Mouse (Mus musculus) hindbrain, embryonic 12.5 days (tissue): Measurements from ENCODE around the gene Ampd3. TPM values are rescaled to one million over a fixed set of nuclear protein-coding genes. Genes with fewer than 3 reads are reported as not detected.

ENCODE experiments used
- ATAC-seq: fragments of 200-750 bp; cut with Nextera tagmentation; 2 replicates; pipeline ENCODE4 v1.8.0; 2017; ENCODE audit warnings: moderate TSS enrichment; ENCODE audit not compliant: low FRiP score
- H3K27ac ChIP-seq: fragments of 300-500 bp; sonication (generic); 2 replicates; pipeline ENCODE4 v1.5.1; 2016; ENCODE audit warnings: mild to moderate bottlenecking
- H3K27me3 ChIP-seq: fragments of 300-500 bp; sonication (generic); 2 replicates; pipeline ENCODE4 v1.6.1; 2016; ENCODE audit warnings: mild to moderate bottlenecking
- H3K36me3 ChIP-seq: fragments of 300-500 bp; sonication (generic); 2 replicates; pipeline ENCODE4 v1.6.1; 2016; ENCODE audit warnings: mild to moderate bottlenecking
- H3K4me1 ChIP-seq: fragments of 300-500 bp; sonication (generic); 2 replicates; pipeline ENCODE4 v1.6.1; 2016
- H3K4me2 ChIP-seq: fragments of 300-500 bp; sonication (generic); replicated peaks from 2 replicates; pipeline ENCODE4 v1.6.1; 2016; ENCODE audit warnings: mild to moderate bottlenecking
- H3K4me3 ChIP-seq: fragments of 300-500 bp; sonication (generic); 2 replicates; pipeline ENCODE4 v1.5.1; 2016; ENCODE audit warnings: mild to moderate bottlenecking
- H3K9ac ChIP-seq: fragments of 300-500 bp; sonication (generic); 2 replicates; pipeline ENCODE4 v1.6.1; 2016; ENCODE audit warnings: mild to moderate bottlenecking, moderate library complexity
- H3K9me3 ChIP-seq: fragments of 300-500 bp; sonication (generic); replicated peaks from 2 replicates; pipeline ENCODE4 v1.6.1; 2016; ENCODE audit warnings: mild to moderate bottlenecking
- WGBS: fragments of 180-500 bp; shearing (Covaris S2); methylation state at CpG from one replicate; pipeline ENCODE4 v1.1.7; 2016; 5-methylcytosine and 5-hydroxymethylcytosine counted together
- polyA plus RNA-seq: library from polyadenylated mRNA; unstranded; fragments of >200 nt; fragmentation: Nextera tagmentation; extraction: Ambion mirVana; gene quantifications from 2 replicates; pipeline ENCODE4 v1.2.1, GENCODE M21; 2016

Gene Ampd3
- polyA plus RNA-seq = 4.0 TPM in 2 replicates

DNA sequence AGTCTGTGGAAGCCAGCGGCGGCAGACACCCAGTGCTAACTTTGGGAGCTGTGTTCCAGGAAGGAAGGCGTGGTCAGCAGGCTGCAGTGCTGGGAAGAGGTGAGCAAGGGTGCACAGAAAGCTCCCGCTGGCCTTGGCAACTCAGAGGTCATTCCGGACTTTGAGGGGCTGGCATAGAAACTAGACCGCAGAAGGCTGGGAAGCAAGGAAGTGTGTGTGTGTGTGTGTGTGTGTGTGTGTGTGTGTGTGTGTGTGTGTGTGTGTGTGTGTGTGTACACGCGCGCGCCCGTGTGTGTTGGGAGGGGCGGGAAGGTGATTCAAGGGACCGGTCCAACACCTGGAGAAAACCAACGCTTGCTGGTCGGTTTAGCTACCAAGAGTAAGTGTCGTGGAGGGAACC, at the start of gene Ampd3:
TSS of gene Ampd3 (plus strand) at position 206 of the 400 bp plus-strand sequence.
- H3K4me2 ChIP-seq = peak within 1 kb of the TSS; percentile 90
- no peak for ATAC-seq
- H3K9ac ChIP-seq = peak within 1 kb of the TSS; percentile 65
- peaks cover 29% of the 10 kb centered on the region for H3K27me3 ChIP-seq
- H3K9me3 ChIP-seq = no peaks in the 10 kb centered on the region
- peaks cover 6% of the 10 kb centered on the region; the same call in 1 of the 2 replicates for H3K4me1 ChIP-seq
- H3K27ac ChIP-seq = no peak within 1 kb of the TSS
- no peaks in the 10 kb centered on the region for H3K36me3 ChIP-seq
- 13% methylated on average over 16 of the region's 16 CpGs for WGBS
- peak within 1 kb of the TSS; percentile 47 for H3K4me3 ChIP-seq

DNA sequence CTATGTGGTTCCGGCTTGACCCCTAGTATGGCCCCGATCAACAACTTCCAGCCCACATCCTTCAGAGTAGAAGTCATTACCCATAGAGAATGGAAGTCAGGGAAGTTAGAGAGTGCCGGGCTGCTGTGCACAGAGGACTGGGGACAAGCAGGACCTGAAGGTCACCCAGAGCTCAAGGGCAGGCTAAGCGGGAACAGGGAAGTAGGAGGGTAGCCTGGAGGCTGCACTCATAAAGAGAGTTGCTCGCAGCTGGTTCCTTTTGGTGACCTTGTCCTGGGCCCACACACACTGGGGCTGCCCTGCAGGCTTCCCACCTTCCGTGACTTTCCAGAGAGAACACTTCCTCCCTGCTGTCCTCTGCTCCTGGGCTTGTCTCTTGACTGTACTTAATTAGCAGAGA, 49.5 kb upstream of the Ampd3 start:
- no peaks in the 10 kb centered on the region for H3K27me3 ChIP-seq
- no peak overlapping the region for H3K9ac ChIP-seq
- H3K4me3 ChIP-seq = no peak overlapping the region
- H3K4me1 ChIP-seq = no peaks in the 10 kb centered on the region
- no peak overlapping the region for H3K27ac ChIP-seq
- WGBS = 83% methylated on average over 6 of the region's 6 CpGs
- H3K36me3 ChIP-seq = no peaks in the 10 kb centered on the region
- no peak for ATAC-seq
- H3K9me3 ChIP-seq = no peaks in the 10 kb centered on the region
- H3K4me2 ChIP-seq = no peak overlapping the region

DNA sequence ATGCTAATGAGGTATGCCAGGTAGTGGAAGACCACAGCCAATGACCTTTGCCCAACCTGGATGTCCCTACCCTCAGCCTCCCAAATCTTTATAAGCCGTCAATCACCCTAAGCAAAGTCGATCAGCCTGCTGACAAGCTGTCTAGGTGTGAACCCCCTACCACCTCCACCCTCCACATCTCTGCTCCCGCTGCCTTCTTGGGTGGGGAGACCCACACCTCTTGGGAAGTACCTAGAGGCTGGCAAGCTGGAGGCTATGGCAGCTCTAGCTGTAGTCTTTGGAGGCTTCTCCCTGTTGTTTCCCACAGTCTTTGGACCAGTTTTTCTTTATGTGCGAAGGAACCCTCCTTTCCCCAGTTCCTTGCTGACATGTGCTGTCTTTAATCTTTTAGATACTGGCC, 48.1 kb upstream of the Ampd3 start:
- Histone ChIP-seq H3K27ac (no peak overlapping the region), H3K36me3 (no peaks in the 10 kb centered on the region), H3K27me3 (no peaks in the 10 kb centered on the region), H3K4me1 (no peaks in the 10 kb centered on the region), H3K9me3 (no peaks in the 10 kb centered on the region), H3K4me2 (no peak overlapping the region), H3K4me3 (no peak overlapping the region), H3K9ac (no peak overlapping the region)
- no peak for ATAC-seq
- WGBS = 87% methylated on average over 4 of the region's 4 CpGs

DNA sequence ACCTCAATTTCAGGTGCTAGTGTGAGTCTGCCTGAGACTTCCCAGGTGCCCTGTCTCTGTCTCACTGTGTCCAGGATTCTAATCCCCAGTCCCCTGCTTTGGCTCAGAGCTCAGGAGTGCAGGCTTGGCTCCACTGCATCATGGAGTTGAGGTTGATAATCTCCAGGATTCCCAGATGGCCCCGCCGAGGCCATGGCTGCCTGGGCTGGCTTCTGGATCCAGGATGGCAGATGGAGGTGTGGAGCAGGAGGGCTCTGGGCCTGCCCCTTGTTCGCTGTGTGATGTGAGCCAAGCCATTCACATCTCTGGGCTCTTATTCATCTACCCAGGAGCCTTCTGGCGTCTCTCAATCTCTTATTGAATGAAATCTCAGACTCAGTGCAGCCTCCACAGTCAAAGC, 45.8 kb upstream of the Ampd3 start:
- H3K4me1 ChIP-seq = no peaks in the 10 kb centered on the region
- H3K9me3 ChIP-seq = no peaks in the 10 kb centered on the region
- no peaks in the 10 kb centered on the region for H3K27me3 ChIP-seq
- H3K9ac ChIP-seq = no peak overlapping the region
- WGBS = 93% methylated on average over 4 of the region's 4 CpGs
- H3K4me3 ChIP-seq = no peak overlapping the region
- no peak for ATAC-seq
- H3K36me3 ChIP-seq = no peaks in the 10 kb centered on the region
- H3K27ac ChIP-seq = no peak overlapping the region
- H3K4me2 ChIP-seq = no peak overlapping the region

DNA sequence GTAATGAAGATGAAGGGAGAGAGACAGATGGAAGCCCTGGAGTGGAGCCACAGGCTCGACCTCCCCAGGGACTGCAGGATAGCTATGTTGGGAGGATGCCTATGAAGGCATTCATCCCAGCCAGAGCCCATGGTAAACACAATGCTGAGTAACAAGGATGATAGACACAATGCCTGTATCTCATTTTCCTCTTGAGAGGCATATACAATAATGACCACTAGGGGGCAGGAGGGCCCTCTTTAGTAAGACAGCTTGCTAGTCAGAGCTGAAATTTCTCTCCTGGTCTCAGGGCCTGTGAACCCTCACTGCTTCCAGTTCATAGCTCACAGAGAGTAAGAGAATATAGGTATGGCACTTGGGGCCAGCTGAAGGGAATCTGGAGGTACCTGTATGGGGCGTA, 41.0 kb upstream of the Ampd3 start:
- H3K4me3 ChIP-seq = no peak overlapping the region
- H3K4me1 ChIP-seq = peaks cover 14% of the 10 kb centered on the region
- ATAC-seq = peak; percentile 52; the same call in 1 of the 2 replicates
- H3K27ac ChIP-seq = no peak overlapping the region
- H3K9ac ChIP-seq = no peak overlapping the region
- H3K27me3 ChIP-seq = no peaks in the 10 kb centered on the region
- H3K36me3 ChIP-seq = no peaks in the 10 kb centered on the region
- no peak overlapping the region for H3K4me2 ChIP-seq
- WGBS = 39% methylated on average over 2 of the region's 2 CpGs
- no peaks in the 10 kb centered on the region for H3K9me3 ChIP-seq

DNA sequence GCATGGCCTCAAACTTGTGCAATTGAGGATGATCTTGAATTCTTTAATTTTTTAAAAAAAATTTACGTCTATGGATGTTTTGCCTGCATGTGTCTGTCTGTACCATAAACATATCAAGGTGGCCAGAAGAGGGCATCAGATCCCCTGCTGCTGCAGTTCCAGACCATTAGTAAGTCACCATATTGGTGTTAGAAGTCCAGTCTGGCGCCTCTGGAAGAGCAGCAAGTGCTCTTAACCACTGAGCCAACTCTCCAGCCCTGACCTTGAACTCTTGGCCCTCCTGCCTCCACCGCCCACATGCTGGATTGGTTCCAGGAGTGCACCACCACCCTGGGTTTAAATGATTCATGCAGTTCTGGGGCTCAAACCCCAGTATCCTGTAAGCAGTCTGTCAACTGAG, 39.1 kb upstream of the Ampd3 start:
- ATAC-seq = no peak
- WGBS = 57% methylated on average over 3 of the region's 3 CpGs
- H3K27ac ChIP-seq = no peak overlapping the region

DNA sequence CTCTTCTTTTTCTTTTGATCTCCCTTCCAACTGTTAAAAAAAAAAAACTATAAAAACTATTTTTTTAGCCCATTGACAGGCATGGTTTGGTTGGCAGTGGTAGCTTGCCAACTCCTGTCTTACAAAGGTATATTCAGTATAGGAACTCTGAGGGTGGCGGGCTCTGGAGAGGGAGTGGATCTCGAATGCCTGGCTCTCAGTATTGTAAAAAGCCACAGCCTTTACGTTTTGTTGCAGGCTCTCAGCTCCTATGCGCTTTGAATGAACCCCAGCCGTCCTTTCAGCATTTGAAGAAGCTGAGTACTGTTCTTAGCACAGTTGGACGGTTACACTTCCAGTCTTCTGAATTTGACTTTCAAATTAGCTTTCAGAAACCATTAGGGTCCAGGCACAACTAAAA, 38.7 kb upstream of the Ampd3 start:
- Histone ChIP-seq H3K4me1 (peaks cover 14% of the 10 kb centered on the region), H3K4me2 (no peak overlapping the region), H3K9ac (no peak overlapping the region), H3K27ac (no peak overlapping the region), H3K36me3 (no peaks in the 10 kb centered on the region), H3K27me3 (no peaks in the 10 kb centered on the region), H3K9me3 (no peaks in the 10 kb centered on the region), H3K4me3 (no peak overlapping the region)
- 40% methylated on average over 6 of the region's 6 CpGs for WGBS
- no peak for ATAC-seq

More for the DNA sequence above, 39.1 kb upstream of the Ampd3 start:
- Histone ChIP-seq H3K27me3 (no peaks in the 10 kb centered on the region), H3K36me3 (no peaks in the 10 kb centered on the region), H3K4me3 (no peak overlapping the region), H3K9me3 (no peaks in the 10 kb centered on the region), H3K9ac (no peak overlapping the region), H3K4me2 (no peak overlapping the region), H3K4me1 (peaks cover 14% of the 10 kb centered on the region)

DNA sequence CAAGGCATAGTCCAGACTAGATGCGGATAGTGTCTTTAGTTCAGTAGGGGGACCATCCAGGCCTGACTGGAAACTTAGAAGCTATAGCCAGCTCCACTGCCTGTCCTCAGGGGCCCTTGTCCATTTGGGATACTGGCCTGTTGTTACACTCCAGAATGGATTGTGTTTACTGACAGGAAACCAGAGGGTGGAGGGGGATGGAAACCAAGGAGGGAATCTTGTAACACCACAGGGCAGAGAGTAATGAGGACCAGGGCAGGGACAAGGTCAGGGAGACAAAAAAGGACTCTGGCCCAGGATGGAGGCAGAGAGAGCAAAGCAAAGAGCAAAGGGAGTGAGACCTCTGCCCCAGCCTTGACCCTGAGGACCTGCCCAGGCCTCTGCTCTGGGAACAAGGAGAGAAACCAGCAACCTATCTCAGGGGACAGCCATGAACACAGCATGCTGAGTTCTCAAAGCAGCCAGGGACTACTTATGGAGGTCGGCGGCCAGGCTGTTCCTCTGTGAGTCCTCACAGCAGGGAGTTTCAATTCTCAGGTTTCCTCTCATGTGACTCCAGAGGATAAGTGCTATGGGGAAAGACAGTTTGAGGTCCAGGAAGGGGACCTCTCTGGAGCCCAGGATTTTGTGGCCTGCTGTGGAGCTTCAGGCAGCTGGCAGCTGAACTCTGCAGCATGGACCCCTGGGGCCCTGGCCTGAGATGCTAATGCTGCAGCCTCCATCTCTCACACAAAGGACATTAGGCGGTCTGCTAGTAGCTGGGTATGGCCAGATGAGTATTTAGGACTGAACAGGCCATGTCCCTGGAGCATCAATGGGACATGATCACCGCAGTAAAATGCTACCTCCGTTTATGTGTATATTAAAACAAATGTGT, 36.7 kb upstream of the Ampd3 start:
- Histone ChIP-seq H3K9ac (no peak overlapping the region), H3K27ac (0 out of 2 replicates have a peak overlapping the region, but pooled peaks have one; percentile 8), H3K9me3 (no peaks in the 10 kb centered on the region), H3K4me2 (no peak overlapping the region), H3K36me3 (no peaks in the 10 kb centered on the region), H3K27me3 (no peaks in the 10 kb centered on the region), H3K4me1 (peaks cover 14% of the 10 kb centered on the region), H3K4me3 (no peak overlapping the region)
- ATAC-seq = no peak
- WGBS = 38% methylated on average over 6 of the region's 6 CpGs

DNA sequence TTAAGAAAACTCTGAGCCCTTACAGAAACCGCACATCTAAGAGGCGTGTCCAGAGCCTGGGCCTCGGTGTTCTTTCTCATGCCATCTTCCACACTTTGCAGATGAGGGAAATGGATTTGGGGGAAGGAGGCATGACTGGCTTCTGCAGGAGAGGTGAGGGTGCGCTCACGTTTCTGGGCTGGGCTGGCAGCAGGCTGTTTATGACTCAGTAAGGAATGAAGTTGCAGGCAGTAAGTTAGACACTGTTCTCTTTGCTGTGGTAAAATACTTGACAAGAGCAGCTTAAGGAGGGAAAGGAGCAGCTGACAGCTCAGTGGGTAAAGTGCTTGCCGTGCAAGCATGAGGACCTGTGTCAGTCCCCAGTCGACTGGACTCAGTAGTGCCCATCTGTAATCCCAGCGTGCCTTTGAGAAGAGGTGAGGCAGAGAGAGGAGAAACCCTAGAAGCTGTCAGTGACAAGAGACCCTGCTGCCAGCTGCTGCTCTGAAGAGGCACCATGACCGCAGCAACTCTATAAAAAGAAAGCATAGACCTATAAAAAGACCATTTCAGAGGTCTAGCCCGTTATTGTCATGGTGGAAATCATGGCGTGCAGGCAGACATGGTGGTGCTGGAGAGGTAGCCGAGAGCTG, 35.9 kb upstream of the Ampd3 start:
- H3K4me3 ChIP-seq = no peak overlapping the region
- H3K27me3 ChIP-seq = no peaks in the 10 kb centered on the region
- no peak overlapping the region for H3K27ac ChIP-seq
- H3K9me3 ChIP-seq = no peaks in the 10 kb centered on the region
- no peak overlapping the region for H3K4me2 ChIP-seq
- no peak overlapping the region for H3K9ac ChIP-seq
- no peak for ATAC-seq
- H3K4me1 ChIP-seq = peaks cover 14% of the 10 kb centered on the region
- H3K36me3 ChIP-seq = no peaks in the 10 kb centered on the region
- 82% methylated on average over 12 of the region's 12 CpGs for WGBS

DNA sequence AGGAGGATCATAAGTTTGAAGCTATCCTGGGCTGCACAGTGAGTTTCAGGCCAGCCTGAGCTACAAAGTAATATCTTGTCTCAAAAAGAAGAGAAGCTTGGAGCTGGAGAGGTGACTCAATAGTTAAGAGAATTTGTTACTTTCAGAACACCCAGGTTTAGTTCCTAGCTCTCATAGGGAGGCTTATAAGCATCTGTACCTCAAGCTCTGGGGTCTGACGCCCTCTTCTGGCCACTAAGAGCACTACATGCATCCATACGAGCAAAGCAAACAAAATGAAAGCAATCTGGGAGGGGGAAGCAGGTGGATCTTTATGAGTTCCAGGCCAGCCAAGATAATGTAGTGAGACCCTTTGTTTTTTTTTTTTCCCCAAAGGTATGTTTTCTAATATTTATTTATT, 31.1 kb upstream of the Ampd3 start:
- no peaks in the 10 kb centered on the region for H3K9me3 ChIP-seq
- 46% methylated on average over 2 of the region's 2 CpGs for WGBS
- no peaks in the 10 kb centered on the region for H3K27me3 ChIP-seq
- peaks cover 14% of the 10 kb centered on the region for H3K4me1 ChIP-seq
- no peak overlapping the region for H3K4me3 ChIP-seq
- no peak overlapping the region for H3K9ac ChIP-seq
- H3K27ac ChIP-seq = no peak overlapping the region
- H3K4me2 ChIP-seq = no peak overlapping the region
- ATAC-seq = no peak
- no peaks in the 10 kb centered on the region for H3K36me3 ChIP-seq

DNA sequence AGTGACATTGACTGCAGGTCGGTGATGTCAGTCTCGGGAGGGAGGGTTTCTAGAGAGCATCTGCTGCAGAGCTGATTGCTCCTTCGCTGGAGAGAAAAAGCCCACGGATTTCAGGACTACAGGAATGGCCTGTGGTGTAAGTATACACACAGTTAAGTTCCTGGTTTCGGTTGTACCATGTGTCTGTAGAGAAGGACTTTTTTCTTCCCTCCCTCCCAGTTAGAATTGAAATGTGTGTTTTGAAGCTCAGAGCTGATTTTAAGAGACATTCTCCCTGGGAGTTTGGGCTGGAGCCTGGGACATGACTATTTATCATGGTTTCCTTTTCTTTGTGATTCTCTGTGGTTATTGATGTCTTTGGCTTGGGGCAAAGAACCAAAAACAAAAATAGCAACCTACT, 28.2 kb upstream of the Ampd3 start:
- Histone ChIP-seq H3K9ac (no peak overlapping the region), H3K27ac (0 out of 2 replicates have a peak overlapping the region, but pooled peaks have one; percentile 6), H3K27me3 (no peaks in the 10 kb centered on the region), H3K9me3 (no peaks in the 10 kb centered on the region), H3K4me3 (no peak overlapping the region), H3K4me2 (no peak overlapping the region), H3K36me3 (no peaks in the 10 kb centered on the region), H3K4me1 (peaks cover 14% of the 10 kb centered on the region)
- 30% methylated on average over 5 of the region's 5 CpGs for WGBS
- no peak for ATAC-seq

DNA sequence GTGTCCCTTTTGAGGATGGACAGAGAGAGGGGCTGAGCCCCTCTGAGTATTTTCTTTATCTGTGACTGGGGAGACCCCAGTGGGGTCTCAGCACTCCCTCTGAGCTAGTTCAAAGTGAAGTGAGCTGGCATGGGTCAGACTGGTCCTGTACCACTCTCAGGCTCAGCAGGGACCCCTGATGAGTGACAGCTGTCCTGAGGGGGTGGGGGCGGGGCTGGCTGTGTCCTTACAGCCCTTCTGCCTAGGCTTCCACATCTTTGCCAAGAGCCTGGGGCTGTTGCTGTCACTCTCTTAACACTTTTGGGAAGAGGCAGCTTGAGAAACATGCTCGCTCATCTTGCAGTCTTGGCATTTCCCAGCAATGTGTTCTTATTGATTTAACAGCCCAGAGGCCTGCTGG, 27.8 kb upstream of the Ampd3 start:
- Histone ChIP-seq H3K27ac (no peak overlapping the region), H3K36me3 (no peaks in the 10 kb centered on the region), H3K4me3 (no peak overlapping the region), H3K9ac (no peak overlapping the region), H3K4me2 (no peak overlapping the region), H3K9me3 (no peaks in the 10 kb centered on the region), H3K27me3 (no peaks in the 10 kb centered on the region), H3K4me1 (peaks cover 14% of the 10 kb centered on the region)
- WGBS = 15% methylated on average over 2 of the region's 2 CpGs
- no peak for ATAC-seq
